ENCODE assay signal across 29 mouse cellular contexts in the genomic region with DNA sequence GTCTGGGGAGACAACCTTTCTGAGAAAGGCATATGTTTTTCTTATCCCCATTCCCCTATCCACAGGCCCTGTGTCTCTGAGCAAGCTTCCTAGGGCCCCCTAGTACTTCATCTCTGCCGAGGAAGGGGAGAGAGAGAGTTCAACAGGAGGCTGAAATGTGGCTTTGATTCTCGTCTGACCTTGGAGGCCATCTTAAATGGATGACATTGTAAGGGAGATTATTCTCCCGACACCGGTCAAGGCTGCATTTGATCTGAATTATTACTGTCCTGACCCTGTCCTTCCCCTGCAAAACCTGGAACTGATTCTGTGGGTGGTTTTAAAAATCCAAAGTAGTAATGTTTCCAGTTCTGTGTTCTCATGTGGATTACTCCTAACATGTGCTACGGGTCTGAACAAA.
DNase-seq lines count a peak whose midpoint lies in the region; ATAC-seq lines count a peak whose summit lies in the region.
"Had no signal": no experiment of that assay in that cellular context is flagged by ENCODE, and none has a peak within 500 bp of the region (broad histone marks: within the 10 kb centered on the region; RNA-seq: fewer than 3 reads in every experiment).

No protein-coding gene starts in this region.

- H3K4me2 ChIP-seq in embryonic facial prominence, embryonic 11.5 days (ENCODE audit: low read depth, low read length), result no peak overlapping the region
- H3K4me2 ChIP-seq: embryonic facial prominence, embryonic 12.5 days; heart, embryonic 15.5 days; intestine, embryonic 15.5 days; limb, embryonic 13.5 days; liver, embryonic 11.5 days; midbrain, embryonic 12.5 days; neural tube, embryonic 13.5 days; stomach, embryonic 15.5 days had no signal

- no peak for ATAC-seq in embryonic facial prominence, embryonic 11.5 days (replicated peaks; ENCODE audit: insufficient number of reproducible peaks, low FRiP score, low TSS enrichment, low read depth)
- ATAC-seq: CD4-positive, CD25-positive, alpha-beta regulatory T cell, adult 4 months; forebrain, embryonic 14.5 days; hindbrain, postnatal 0 days; intestine, embryonic 15.5 days had no signal

- no peak overlapping the region for H3K27ac ChIP-seq in embryonic facial prominence, embryonic 11.5 days (replicated peaks; ENCODE audit: low read depth, low read length)
- H3K27ac ChIP-seq: embryonic facial prominence, embryonic 12.5 days; heart, adult 2 months; heart, embryonic 15.5 days; hindbrain, postnatal 0 days; intestine, embryonic 15.5 days; left cerebral cortex, adult 2 months; limb, embryonic 13.5 days; midbrain, embryonic 12.5 days; neural tube, embryonic 13.5 days; stomach, embryonic 15.5 days had no signal

- H3K27me3 ChIP-seq in embryonic facial prominence, embryonic 11.5 days (ENCODE audit: control insufficient read depth, insufficient read depth, low read length), result no peaks in the 10 kb centered on the region
- H3K27me3 ChIP-seq: embryonic facial prominence, embryonic 12.5 days; heart, embryonic 15.5 days; intestine, embryonic 15.5 days; limb, embryonic 13.5 days; neural tube, embryonic 13.5 days; stomach, embryonic 15.5 days had no signal

- no peaks in the 10 kb centered on the region for H3K9me3 ChIP-seq in embryonic facial prominence, embryonic 11.5 days (replicated peaks; ENCODE audit: control insufficient read depth, low read length)
- H3K9me3 ChIP-seq: embryonic facial prominence, embryonic 12.5 days; heart, embryonic 15.5 days; intestine, embryonic 15.5 days; limb, embryonic 13.5 days; midbrain, embryonic 12.5 days; neural tube, embryonic 13.5 days; stomach, embryonic 15.5 days had no signal

- 37% methylated on average over 5 of the region's 5 CpGs for WGBS in embryonic facial prominence, embryonic 11.5 days

- DNase-seq in adrenal gland, adult 8-10 months, result peak; percentile 58
- DNase-seq in adrenal gland, postnatal 25 days, result no peak
- DNase-seq in adrenal gland, postnatal 10 days, result peak; percentile 41
- DNase-seq in embryo, embryonic 10 days (ENCODE audit: low spot score), result peak; percentile 63
- DNase-seq in embryonic facial prominence, embryonic 11.5 days (ENCODE audit: low spot score), result peak; percentile 62
- DNase-seq in cerebellum, adult 9-10 months, result no peak
- no peak for DNase-seq in gastrocnemius, postnatal 10 days
- DNase-seq in frontal cortex, postnatal 36 days (ENCODE audit: low spot score in 2 of 2), result no peak
- DNase-seq: cerebellum, adult 8-10 months; cerebellum, postnatal 36 days; gastrocnemius, adult 2 months; heart, adult 2 months; kidney, adult 8-10 months; kidney, postnatal 25 days; lung, postnatal 36 days; thymus, postnatal 14 days had no signal

- no peak overlapping the region for H3K9ac ChIP-seq in embryonic facial prominence, embryonic 11.5 days (replicated peaks; ENCODE audit: low read length)
- H3K9ac ChIP-seq: embryonic facial prominence, embryonic 12.5 days; heart, embryonic 15.5 days; intestine, embryonic 15.5 days; limb, embryonic 13.5 days; midbrain, embryonic 12.5 days; neural tube, embryonic 13.5 days; stomach, embryonic 15.5 days had no signal

- no peaks in the 10 kb centered on the region for H3K36me3 ChIP-seq in embryonic facial prominence, embryonic 11.5 days (replicated peaks; ENCODE audit: control insufficient read depth, insufficient read depth, low read depth, low read length)
- H3K36me3 ChIP-seq: embryonic facial prominence, embryonic 12.5 days; heart, embryonic 15.5 days; intestine, embryonic 15.5 days; limb, embryonic 13.5 days; midbrain, embryonic 12.5 days; neural tube, embryonic 13.5 days; stomach, embryonic 15.5 days had no signal

- no peaks in the 10 kb centered on the region for H3K4me1 ChIP-seq in embryonic facial prominence, embryonic 11.5 days (ENCODE audit: control insufficient read depth, insufficient read depth, low read length)
- H3K4me1 ChIP-seq: embryonic facial prominence, embryonic 12.5 days; intestine, embryonic 15.5 days; midbrain, embryonic 12.5 days; neural tube, embryonic 13.5 days had no signal

- H3K4me3 ChIP-seq in embryonic facial prominence, embryonic 11.5 days (ENCODE audit: low read depth, low read length), result no peak overlapping the region
- H3K4me3 ChIP-seq: embryonic facial prominence, embryonic 12.5 days; gastrocnemius, adult 2 months; heart, adult 2 months; heart, embryonic 15.5 days; intestine, embryonic 15.5 days; left cerebral cortex, adult 2 months; limb, embryonic 13.5 days; midbrain, embryonic 12.5 days; myocyte; neural tube, embryonic 13.5 days; stomach, embryonic 15.5 days had no signal

Comparison
In these comparisons a context has a peak if more than half of its experiments do, and no peak if none do; other contexts are left out.
1. DNase-seq: peak in adrenal gland, adult 8-10 months (single experiment), adrenal gland, postnatal 10 days (single experiment), embryo, embryonic 10 days (single experiment) and embryonic facial prominence, embryonic 11.5 days (single experiment); none in adrenal gland, postnatal 25 days (single experiment), cerebellum, adult 9-10 months (single experiment), gastrocnemius, postnatal 10 days (single experiment) and frontal cortex, postnatal 36 days (0 of 2).